Mouse (Mus musculus): ENCODE results near the gene Dusp2.

The Dusp2 gene

GRCm38 (mm10) chr2:127367126-127367820, 31.3 kb downstream of the Dusp2 start:
- DNase-seq (ENCODE audit: low read depth, low spot score), result no peak

GRCm38 (mm10) chr2:127369703-127370376, 33.9 kb downstream of the Dusp2 start:
- no peak for DNase-seq (ENCODE audit: low read depth, low spot score)

- no peak for DNase-seq (ENCODE audit: low read depth, low spot score)
These were observed 34.9 kb downstream of the Dusp2 start for GRCm38 (mm10) chr2:127370561-127371483.

GRCm38 (mm10) chr2:127371484-127371861, 35.5 kb downstream of the Dusp2 start:
- DNase-seq (ENCODE audit: low read depth, low spot score), result no peak

GRCm38 (mm10) chr2:127372082-127372481, 36.1 kb downstream of the Dusp2 start:
- no peak for DNase-seq (ENCODE audit: low read depth, low spot score)

GRCm38 (mm10) chr2:127374131-127374530, 38.2 kb downstream of the Dusp2 start:
- DNase-seq (ENCODE audit: low read depth, low spot score), result no peak

- DNase-seq (ENCODE audit: low read depth, low spot score), result no peak
These were observed 39.1 kb downstream of the Dusp2 start for GRCm38 (mm10) chr2:127375087-127375486.

GRCm38 (mm10) chr2:127375759-127376341, 39.9 kb downstream of the Dusp2 start:
- no peak for DNase-seq (ENCODE audit: low read depth, low spot score)

- no peak for DNase-seq (ENCODE audit: low read depth, low spot score)
These were observed 40.6 kb downstream of the Dusp2 start for GRCm38 (mm10) chr2:127376423-127377051.

- DNase-seq (ENCODE audit: low read depth, low spot score), result no peak
These were observed 42.1 kb downstream of the Dusp2 start for GRCm38 (mm10) chr2:127377942-127378610.

GRCm38 (mm10) chr2:127378611-127378990, 42.6 kb downstream of the Dusp2 start:
- no peak for DNase-seq (ENCODE audit: low read depth, low spot score)

- DNase-seq (ENCODE audit: low read depth, low spot score), result no peak
These were observed 43.3 kb downstream of the Dusp2 start for GRCm38 (mm10) chr2:127379250-127379649.

- DNase-seq (ENCODE audit: low read depth, low spot score), result no peak
These were observed 47.9 kb downstream of the Dusp2 start for GRCm38 (mm10) chr2:127383881-127384280.

GRCm38 (mm10) chr2:127387521-127387920, 51.6 kb downstream of the Dusp2 start:
- DNase-seq (ENCODE audit: low read depth, low spot score), result no peak

Data from CD4-positive helper T cell, adult 2 months (primary cell).